ENCODE assay signal across 8 mouse cellular contexts in genomic region chr2:29124571-29124935, GRCm38 (mm10). TPM values are rescaled to one million over a fixed set of nuclear protein-coding genes. Genes with fewer than 3 reads are reported as not detected.
DNase-seq lines count a peak whose midpoint lies in the region; ATAC-seq and TF ChIP-seq lines count a peak whose summit lies in the region.

No protein-coding gene starts in this region.

- H3K27ac ChIP-seq in lung, embryonic 14.5 days (ENCODE audit: low read depth), result peak overlapping the region; percentile 97
- H3K27ac ChIP-seq in embryonic fibroblast, embryonic 13.5 days (ENCODE audit: insufficient read depth, low read length), result 0 out of 2 replicates have a peak overlapping the region, but pooled peaks have one; percentile 16
- H3K27ac ChIP-seq in limb, embryonic 10.5 days, result peak overlapping the region; percentile 94
- H3K27ac ChIP-seq in neural tube, embryonic 15.5 days (replicated peaks), result peak overlapping the region; percentile 94

- H3K9ac ChIP-seq in lung, embryonic 14.5 days, result peak overlapping the region; percentile 49
- H3K9ac ChIP-seq in neural tube, embryonic 15.5 days (replicated peaks), result peak overlapping the region; percentile 84

- H3K4me1 ChIP-seq in lung, embryonic 14.5 days (ENCODE audit: insufficient read depth), result no peaks in the 10 kb centered on the region
- H3K4me1 ChIP-seq in embryonic fibroblast, embryonic 13.5 days (ENCODE audit: control insufficient read depth, insufficient read depth, low read length), result 0 out of 2 replicates have a peak, but pooled peaks cover 7% of the 10 kb centered on the region
- peaks cover 14% of the 10 kb centered on the region for H3K4me1 ChIP-seq in limb, embryonic 10.5 days
- peaks cover 12% of the 10 kb centered on the region for H3K4me1 ChIP-seq in neural tube, embryonic 15.5 days

- TF ChIP-seq CTCF in lung, embryonic 14.5 days (IDR thresholded peaks at IDR 0.05; ENCODE audit: low read depth), result no peak
- no peak for TF ChIP-seq CTCF in embryonic fibroblast, embryonic 13.5 days (IDR thresholded peaks at IDR 0.05; ENCODE audit: borderline replicate concordance, insufficient read depth, low read length)

- H3K9me3 ChIP-seq in lung, embryonic 14.5 days (ENCODE audit: low read depth, low read length), result no peaks in the 10 kb centered on the region
- H3K9me3 ChIP-seq in limb, embryonic 10.5 days (replicated peaks), result no peaks in the 10 kb centered on the region
- H3K9me3 ChIP-seq in neural tube, embryonic 15.5 days (replicated peaks), result no peaks in the 10 kb centered on the region

- ATAC-seq in lung, embryonic 14.5 days (ENCODE audit: insufficient read depth), result no peak
- ATAC-seq in neural tube, embryonic 15.5 days (ENCODE audit: low FRiP score), result no peak

- TF ChIP-seq POLR2A in embryonic fibroblast, embryonic 13.5 days (IDR thresholded peaks at IDR 0.05; ENCODE audit: low read depth, low read length), result peak; percentile 83

- H3K4me3 ChIP-seq in lung, embryonic 14.5 days (ENCODE audit: low read depth, low read length), result peak overlapping the region; percentile 79
- peak overlapping the region; percentile 52 for H3K4me3 ChIP-seq in embryonic fibroblast, embryonic 13.5 days (ENCODE audit: insufficient read depth, low read length)
- peak overlapping the region; percentile 92 for H3K4me3 ChIP-seq in limb, embryonic 10.5 days
- peak overlapping the region; percentile 89 for H3K4me3 ChIP-seq in neural tube, embryonic 15.5 days (replicated peaks)

- no peak for DNase-seq in lung, embryonic 14.5 days
- no peak for DNase-seq in lung, postnatal 25 days (ENCODE audit: low spot score)
- DNase-seq in limb, embryonic 10.5 days (ENCODE audit: low spot score), result no peak
- no peak for DNase-seq in cerebellum, postnatal 10 days
- no peak for DNase-seq in spleen, adult 18-20 months
- DNase-seq in urinary bladder, postnatal 36 days (ENCODE audit: low spot score in 2 of 2), result no peak

- no peaks in the 10 kb centered on the region for H3K27me3 ChIP-seq in lung, embryonic 14.5 days (ENCODE audit: insufficient read depth, low read length)
- H3K27me3 ChIP-seq in limb, embryonic 10.5 days (ENCODE audit: low read depth, poor library complexity, severe bottlenecking), result no peaks in the 10 kb centered on the region
- no peaks in the 10 kb centered on the region for H3K27me3 ChIP-seq in neural tube, embryonic 15.5 days (replicated peaks)

- H3K4me2 ChIP-seq in lung, embryonic 14.5 days, result peak overlapping the region; percentile 70
- H3K4me2 ChIP-seq in neural tube, embryonic 15.5 days, result peak overlapping the region; percentile 78

- under 1% methylated on average over 20 of the region's 24 CpGs for WGBS in lung, embryonic 14.5 days
- WGBS in limb, embryonic 10.5 days, result under 1% methylated on average over 24 of the region's 24 CpGs
- 0% methylated on average over 24 of the region's 24 CpGs for WGBS in neural tube, embryonic 15.5 days

- peaks cover 13% of the 10 kb centered on the region for H3K36me3 ChIP-seq in lung, embryonic 14.5 days (ENCODE audit: insufficient read depth)
- H3K36me3 ChIP-seq in limb, embryonic 10.5 days, result peaks cover 31% of the 10 kb centered on the region
- H3K36me3 ChIP-seq in neural tube, embryonic 15.5 days, result peaks cover 11% of the 10 kb centered on the region

RNA-seq across cellular contexts. Expression of gene Setx, which starts 0.6 kb away (rescaled TPM):
- 12.7 and 13.7 TPM in 2 replicates for polyA plus RNA-seq in lung, embryonic 14.5 days (2014; fragmentation: Nextera tagmentation; extraction: Ambion mirVana)
- 41.0 and 49.3 TPM in 2 replicates for polyA plus RNA-seq in embryonic fibroblast, embryonic 13.5 days (2011; ENCODE audit: insufficient read length, low read depth, missing spikeins)
- 12.0 and 16.4 TPM in 2 replicates for polyA plus RNA-seq in limb, embryonic 10.5 days (2016; fragmentation: Nextera tagmentation; extraction: Ambion mirVana)
- polyA plus RNA-seq in neural tube, embryonic 15.5 days (2015; fragmentation: Nextera tagmentation; extraction: Ambion mirVana), result 10.2 and 11.5 TPM in 2 replicates

Comparison
In these comparisons a context has a peak if more than half of its experiments do, and no peak if none do; other contexts are left out.
1. H3K27ac ChIP-seq: peak in every context shown above with its lines; median percentile 97 in lung, embryonic 14.5 days; 94 in limb, embryonic 10.5 days; 94 in neural tube, embryonic 15.5 days; 16 in embryonic fibroblast, embryonic 13.5 days.